Mouse (Mus musculus) liver, embryonic 16.5 days (tissue): Measurements from ENCODE around the gene Tspan18. TPM values are rescaled to one million over a fixed set of nuclear protein-coding genes. Genes with fewer than 3 reads are reported as not detected.

Source experiments
- ATAC-seq: fragments of 200-750 bp; cut with Nextera tagmentation; 2 replicates; pipeline ENCODE4 v1.8.0; 2017; ENCODE audit warnings: low read depth, mild to moderate bottlenecking, moderate number of reproducible peaks, moderate library complexity
- H3K27ac ChIP-seq: fragments of 300-500 bp; sonication (generic); 2 replicates; pipeline ENCODE4 v1.5.1; 2014; ENCODE audit warnings: mild to moderate bottlenecking, low read length
- H3K27me3 ChIP-seq: fragments of 300-500 bp; sonication (generic); 2 replicates; pipeline ENCODE4 v1.6.1; 2014; ENCODE audit warnings: low read depth, low read length, mixed read lengths; ENCODE audit not compliant: control insufficient read depth, insufficient read depth
- H3K36me3 ChIP-seq: fragments of 300-500 bp; sonication (generic); 2 replicates; pipeline ENCODE4 v1.6.1; 2014; ENCODE audit warnings: mild to moderate bottlenecking; ENCODE audit not compliant: control insufficient read depth, insufficient read depth
- H3K4me1 ChIP-seq: fragments of 300-500 bp; sonication (generic); 2 replicates; pipeline ENCODE4 v1.6.1; 2014; ENCODE audit warnings: low read depth, low read length, mixed read lengths; ENCODE audit not compliant: control insufficient read depth
- H3K4me2 ChIP-seq: fragments of 300-500 bp; sonication (generic); 2 replicates; pipeline ENCODE4 v1.6.1; 2014; ENCODE audit warnings: low read depth, low read length, mixed read lengths
- H3K4me3 ChIP-seq: fragments of 300-500 bp; sonication (generic); 2 replicates; pipeline ENCODE4 v1.5.1; 2014; ENCODE audit warnings: low read depth, mild to moderate bottlenecking, low read length
- H3K9ac ChIP-seq: fragments of 300-500 bp; sonication (generic); 2 replicates; pipeline ENCODE4 v1.6.1; 2014; ENCODE audit warnings: low read depth, low read length
- H3K9me3 ChIP-seq: fragments of 300-500 bp; sonication (generic); replicated peaks from 2 replicates; pipeline ENCODE4 v1.6.1; 2016; ENCODE audit warnings: low read length; ENCODE audit not compliant: control insufficient read depth
- whole genome bisulfite sequencing: fragments of 180-500 bp; shearing (Covaris S2); extraction: QIAGEN DNeasy Blood & Tissue Kit; methylation state at CpG from one replicate; pipeline ENCODE4 v1.1.7; 2014; ENCODE audit not compliant: insufficient replicate concordance; 5-methylcytosine and 5-hydroxymethylcytosine counted together
- polyA plus RNA-seq: library from polyadenylated mRNA; unstranded; fragments of >200 nt; fragmentation: Nextera tagmentation; extraction: Ambion mirVana; gene quantifications from 2 replicates; pipeline ENCODE4 v1.2.1, GENCODE M21; 2015

Gene Tspan18
- polyA plus RNA-seq, 1 experiment from 2014 or later: 2.0 TPM

DNA sequence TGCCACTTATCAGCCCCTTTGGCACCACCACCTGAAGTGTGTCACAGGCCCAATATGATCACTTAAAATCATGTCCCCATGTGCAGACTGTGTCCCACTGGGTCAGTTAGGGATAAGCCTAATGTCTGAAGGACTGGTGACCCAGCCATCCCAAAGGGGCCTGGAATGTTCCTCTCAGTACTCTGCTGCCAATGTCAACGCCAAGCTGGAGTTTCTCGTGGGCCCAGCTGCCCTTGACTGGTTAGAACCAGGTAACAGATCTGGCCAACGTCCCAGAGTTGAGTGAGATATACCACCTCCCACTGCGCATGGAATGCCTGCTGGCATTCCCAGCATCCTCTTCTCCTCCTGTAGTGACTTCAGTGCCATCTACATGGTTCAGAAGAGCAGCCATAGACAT lies 5.2 kb downstream of the Tspan18 start:
- H3K36me3 ChIP-seq: no peaks in the 10 kb centered on the region
- WGBS: 55% methylated on average over 4 of the region's 4 CpGs
- no peak overlapping the region for H3K9ac ChIP-seq
- H3K4me1 ChIP-seq: peaks cover 7% of the 10 kb centered on the region
- no peaks in the 10 kb centered on the region for H3K9me3 ChIP-seq
- peaks cover 19% of the 10 kb centered on the region for H3K27me3 ChIP-seq
- no peak overlapping the region for H3K27ac ChIP-seq
- no peak overlapping the region for H3K4me2 ChIP-seq
- H3K4me3 ChIP-seq: no peak overlapping the region
- no peak for ATAC-seq

DNA sequence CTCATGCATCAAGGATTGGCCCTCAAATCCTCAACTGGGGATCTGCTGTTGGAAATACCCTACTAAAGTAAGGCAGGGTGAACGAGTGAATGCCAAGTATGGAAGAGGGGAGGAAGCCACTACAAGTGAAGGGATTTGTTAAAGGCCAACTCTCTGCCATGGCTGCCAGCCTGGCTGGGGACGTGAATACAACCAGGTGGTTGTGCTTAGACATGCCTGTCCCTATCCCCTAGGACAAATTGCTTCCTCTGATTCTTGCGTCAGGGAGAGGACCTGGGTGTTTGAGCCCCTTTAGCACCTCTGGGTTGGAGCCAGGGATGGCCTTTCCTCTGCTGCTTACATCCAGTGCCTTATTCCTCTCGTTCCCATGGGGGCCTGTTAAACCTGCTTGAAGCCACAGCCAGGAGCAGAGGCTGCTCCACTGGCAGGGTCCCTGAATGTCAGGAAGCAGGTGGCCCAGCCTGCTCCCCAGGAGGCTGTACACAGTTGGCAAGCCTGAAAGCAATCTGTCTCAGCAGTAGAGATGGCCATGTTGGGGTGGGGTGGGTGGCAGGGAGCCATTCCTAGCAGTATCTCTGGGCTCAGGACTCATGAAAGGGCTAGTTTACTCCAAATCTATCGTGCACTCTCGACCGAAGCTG lies 6.3 kb downstream of the Tspan18 start:
- 61% methylated on average over 7 of the region's 7 CpGs for WGBS
- Histone ChIP-seq H3K9me3 (no peaks in the 10 kb centered on the region), H3K4me1 (no peaks in the 10 kb centered on the region), H3K4me3 (no peak overlapping the region), H3K27me3 (peaks cover 9% of the 10 kb centered on the region), H3K4me2 (no peak overlapping the region), H3K9ac (no peak overlapping the region), H3K27ac (no peak overlapping the region), H3K36me3 (no peaks in the 10 kb centered on the region)
- ATAC-seq: no peak

DNA sequence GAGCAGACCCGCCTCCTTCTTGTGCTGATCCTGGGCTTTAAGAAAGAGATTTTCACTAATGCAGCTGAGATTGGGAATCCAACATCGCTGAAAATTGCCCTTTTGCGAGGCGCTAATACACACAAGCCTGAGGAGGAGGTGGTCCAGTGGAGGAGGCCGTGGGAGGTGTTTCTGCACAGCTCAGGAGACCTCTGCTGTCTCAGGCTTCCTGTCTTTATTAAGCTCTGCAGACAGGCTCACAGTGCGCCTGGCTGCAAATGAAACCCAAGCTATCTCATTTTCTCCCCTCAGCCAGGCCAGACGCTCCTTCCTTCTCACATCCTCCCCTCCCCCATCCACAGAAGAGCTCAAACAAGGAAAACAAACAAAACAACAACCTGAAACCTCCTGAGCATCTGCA lies 9.6 kb downstream of the Tspan18 start:
- ATAC-seq: no peak
- Histone ChIP-seq H3K4me2 (no peak overlapping the region), H3K9ac (no peak overlapping the region), H3K36me3 (no peaks in the 10 kb centered on the region), H3K27ac (no peak overlapping the region), H3K27me3 (no peaks in the 10 kb centered on the region), H3K4me3 (no peak overlapping the region), H3K4me1 (no peaks in the 10 kb centered on the region), H3K9me3 (no peaks in the 10 kb centered on the region)
- 48% methylated on average over 7 of the region's 7 CpGs for WGBS

DNA sequence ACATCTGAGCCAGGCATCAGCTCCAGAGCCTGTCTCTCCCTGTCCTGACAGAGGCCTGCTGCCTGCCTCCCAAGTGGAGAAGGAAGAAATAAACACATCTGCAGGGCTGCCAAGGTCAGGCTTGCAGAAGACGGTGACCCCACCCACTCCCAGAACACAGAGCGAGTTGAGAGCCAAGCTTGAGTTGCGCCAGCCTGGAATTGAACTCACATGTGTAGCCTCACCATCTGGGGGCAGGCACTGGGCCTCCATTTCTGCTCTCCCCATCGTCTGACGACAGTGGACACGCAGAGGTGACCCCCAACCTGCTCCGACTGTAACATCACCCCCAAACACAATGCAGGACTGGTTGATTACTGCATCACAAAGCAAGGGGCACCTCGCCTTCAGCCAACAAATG lies 12.4 kb downstream of the Tspan18 start:
- Histone ChIP-seq H3K4me2 (no peak overlapping the region), H3K9ac (no peak overlapping the region), H3K27ac (no peak overlapping the region), H3K4me1 (no peaks in the 10 kb centered on the region), H3K9me3 (no peaks in the 10 kb centered on the region), H3K27me3 (no peaks in the 10 kb centered on the region), H3K4me3 (no peak overlapping the region), H3K36me3 (no peaks in the 10 kb centered on the region)
- WGBS: 70% methylated on average over 8 of the region's 8 CpGs
- ATAC-seq: no peak

GRCm38 (mm10) chr2:93320267-93320666 lies 14.0 kb downstream of the Tspan18 start:
- WGBS: 62% methylated on average over 5 of the region's 5 CpGs
- no peaks in the 10 kb centered on the region for H3K27me3 ChIP-seq
- H3K9me3 ChIP-seq: no peaks in the 10 kb centered on the region
- no peak overlapping the region for H3K4me3 ChIP-seq
- H3K27ac ChIP-seq: no peak overlapping the region
- no peaks in the 10 kb centered on the region for H3K4me1 ChIP-seq
- H3K4me2 ChIP-seq: no peak overlapping the region
- H3K9ac ChIP-seq: no peak overlapping the region
- H3K36me3 ChIP-seq: no peaks in the 10 kb centered on the region
- ATAC-seq: no peak

DNA sequence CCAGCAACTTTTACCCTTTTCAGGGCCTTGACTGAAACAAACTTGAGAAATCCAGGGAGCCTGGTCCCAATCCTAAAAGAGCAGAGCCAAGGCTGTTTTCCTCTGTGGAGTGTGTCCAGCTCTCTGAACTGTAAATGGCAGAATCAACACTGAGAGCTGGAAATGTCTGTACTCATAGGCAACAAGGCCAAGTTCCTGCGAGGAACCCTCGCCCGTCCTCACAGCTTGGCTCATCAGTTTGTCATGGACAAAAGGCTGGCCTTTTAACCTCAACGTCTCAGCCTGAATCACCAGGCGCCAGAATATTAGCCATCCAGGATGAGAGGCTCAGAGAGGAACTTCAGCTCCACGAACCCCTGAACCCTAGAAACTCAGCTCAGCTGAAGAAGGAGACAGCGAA lies 14.7 kb downstream of the Tspan18 start:
- no peak overlapping the region for H3K4me3 ChIP-seq
- H3K9ac ChIP-seq: no peak overlapping the region
- no peak overlapping the region for H3K4me2 ChIP-seq
- H3K27ac ChIP-seq: no peak overlapping the region
- H3K9me3 ChIP-seq: no peaks in the 10 kb centered on the region
- ATAC-seq: no peak
- no peaks in the 10 kb centered on the region for H3K27me3 ChIP-seq
- no peaks in the 10 kb centered on the region for H3K36me3 ChIP-seq
- 50% methylated on average over 7 of the region's 7 CpGs for WGBS
- H3K4me1 ChIP-seq: no peaks in the 10 kb centered on the region

GRCm38 (mm10) chr2:93318781-93319349 lies 15.4 kb downstream of the Tspan18 start:
- H3K9ac ChIP-seq: no peak overlapping the region
- H3K27me3 ChIP-seq: no peaks in the 10 kb centered on the region
- H3K36me3 ChIP-seq: no peaks in the 10 kb centered on the region
- no peak overlapping the region for H3K4me3 ChIP-seq
- WGBS: 77% methylated on average over 21 of the region's 21 CpGs
- H3K4me1 ChIP-seq: no peaks in the 10 kb centered on the region
- H3K4me2 ChIP-seq: no peak overlapping the region
- ATAC-seq: no peak
- H3K27ac ChIP-seq: no peak overlapping the region
- H3K9me3 ChIP-seq: no peaks in the 10 kb centered on the region

- ATAC-seq: no peak
- no peak overlapping the region for H3K9ac ChIP-seq
- no peaks in the 10 kb centered on the region for H3K9me3 ChIP-seq
- H3K27me3 ChIP-seq: no peaks in the 10 kb centered on the region
- no peaks in the 10 kb centered on the region for H3K36me3 ChIP-seq
- WGBS: 48% methylated on average over 15 of the region's 15 CpGs
- H3K4me2 ChIP-seq: no peak overlapping the region
- no peak overlapping the region for H3K4me3 ChIP-seq
- no peak overlapping the region for H3K27ac ChIP-seq
- H3K4me1 ChIP-seq: no peaks in the 10 kb centered on the region
Observed at GRCm38 (mm10) chr2:93313768-93314632, 20.3 kb downstream of the Tspan18 start.

DNA sequence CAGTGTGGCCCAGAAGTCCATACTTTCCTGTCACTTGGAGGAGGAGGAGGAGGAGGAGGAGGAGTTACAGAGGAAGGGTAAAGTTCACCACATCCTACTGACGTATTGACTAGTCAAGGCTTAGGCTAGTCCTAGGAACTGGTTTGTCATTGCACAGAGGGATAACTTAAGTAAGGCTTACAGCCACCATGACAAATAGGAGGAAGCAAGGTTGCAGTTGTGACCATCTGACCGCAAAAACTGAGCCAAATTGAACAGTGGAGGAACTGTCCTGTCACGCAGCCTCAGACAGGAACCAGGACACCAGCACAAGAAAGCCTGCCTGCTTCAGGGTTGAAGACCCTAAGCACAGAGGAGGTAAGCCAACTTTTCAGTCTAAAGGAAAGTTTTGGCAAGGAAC lies 21.8 kb downstream of the Tspan18 start:
- H3K36me3 ChIP-seq: no peaks in the 10 kb centered on the region
- H3K27me3 ChIP-seq: no peaks in the 10 kb centered on the region
- H3K27ac ChIP-seq: no peak overlapping the region
- WGBS: 29% methylated on average over 3 of the region's 3 CpGs
- H3K4me3 ChIP-seq: no peak overlapping the region
- no peak overlapping the region for H3K9ac ChIP-seq
- no peak overlapping the region for H3K4me2 ChIP-seq
- no peaks in the 10 kb centered on the region for H3K4me1 ChIP-seq
- no peaks in the 10 kb centered on the region for H3K9me3 ChIP-seq
- no peak for ATAC-seq
